Mouse (Mus musculus) intestine, embryonic 14.5 days (tissue): ENCODE measurements around the gene Tmed4. TPM values are rescaled to one million over a fixed set of nuclear protein-coding genes. Genes with fewer than 3 reads are reported as not detected.

Experiments
- ATAC-seq: fragments of 200-750 bp; cut with Nextera tagmentation; replicated peaks from 2 replicates; pipeline ENCODE4 v1.8.0; 2017; ENCODE audit warnings: low read depth, moderate number of reproducible peaks, moderate TSS enrichment, moderate library complexity; ENCODE audit not compliant: low FRiP score, low TSS enrichment
- DNase-seq: peaks from one replicate; pipeline ENCODE4 v3.0.0-alpha.2; 2018; ENCODE audit warnings: low spot score
- H3K27ac ChIP-seq: fragments of 300-500 bp; sonication (generic); 2 replicates; pipeline ENCODE4 v1.5.1; 2014; ENCODE audit warnings: low read depth, mild to moderate bottlenecking, control low read depth
- H3K27me3 ChIP-seq: fragments of 300-500 bp; sonication (generic); replicated peaks from 2 replicates; pipeline ENCODE4 v1.6.1; 2014; ENCODE audit warnings: low read length, control low read depth; ENCODE audit not compliant: control insufficient read depth, insufficient read depth
- H3K36me3 ChIP-seq: fragments of 300-500 bp; sonication (generic); 2 replicates; pipeline ENCODE4 v1.6.1; 2014; ENCODE audit warnings: low read length, control low read depth; ENCODE audit not compliant: control insufficient read depth, insufficient read depth
- H3K4me1 ChIP-seq: fragments of 300-500 bp; sonication (generic); replicated peaks from 2 replicates; pipeline ENCODE4 v1.6.1; 2014; ENCODE audit warnings: low read length, control low read depth, mixed read lengths; ENCODE audit not compliant: control insufficient read depth, insufficient read depth
- H3K4me2 ChIP-seq: fragments of 300-500 bp; sonication (generic); 2 replicates; pipeline ENCODE4 v1.6.1; 2014; ENCODE audit warnings: low read length
- H3K4me3 ChIP-seq: fragments of 300-500 bp; sonication (generic); 2 replicates; pipeline ENCODE4 v1.5.1; 2014; ENCODE audit warnings: low read depth, low read length, control low read depth, mixed read lengths
- H3K9ac ChIP-seq: fragments of 300-500 bp; sonication (generic); 2 replicates; pipeline ENCODE4 v1.6.1; 2014; ENCODE audit warnings: mild to moderate bottlenecking, low read length
- H3K9me3 ChIP-seq: fragments of 300-500 bp; sonication (generic); 2 replicates; pipeline ENCODE4 v1.6.1; 2016; ENCODE audit warnings: low read length, control low read depth; ENCODE audit not compliant: control insufficient read depth
- WGBS: fragments of 180-500 bp; shearing (Covaris S2); extraction: QIAGEN DNeasy Blood & Tissue Kit; methylation state at CpG from one replicate; pipeline ENCODE4 v1.1.7; 2014; 5-methylcytosine and 5-hydroxymethylcytosine counted together
- polyA plus RNA-seq: library from polyadenylated mRNA; unstranded; fragments of >200 nt; fragmentation: Nextera tagmentation; extraction: Ambion mirVana; gene quantifications from 2 replicates; pipeline ENCODE4 v1.2.1, GENCODE M21; 2014

The Tmed4 gene
- 113 and 119 TPM in 2 replicates for polyA plus RNA-seq

DNA sequence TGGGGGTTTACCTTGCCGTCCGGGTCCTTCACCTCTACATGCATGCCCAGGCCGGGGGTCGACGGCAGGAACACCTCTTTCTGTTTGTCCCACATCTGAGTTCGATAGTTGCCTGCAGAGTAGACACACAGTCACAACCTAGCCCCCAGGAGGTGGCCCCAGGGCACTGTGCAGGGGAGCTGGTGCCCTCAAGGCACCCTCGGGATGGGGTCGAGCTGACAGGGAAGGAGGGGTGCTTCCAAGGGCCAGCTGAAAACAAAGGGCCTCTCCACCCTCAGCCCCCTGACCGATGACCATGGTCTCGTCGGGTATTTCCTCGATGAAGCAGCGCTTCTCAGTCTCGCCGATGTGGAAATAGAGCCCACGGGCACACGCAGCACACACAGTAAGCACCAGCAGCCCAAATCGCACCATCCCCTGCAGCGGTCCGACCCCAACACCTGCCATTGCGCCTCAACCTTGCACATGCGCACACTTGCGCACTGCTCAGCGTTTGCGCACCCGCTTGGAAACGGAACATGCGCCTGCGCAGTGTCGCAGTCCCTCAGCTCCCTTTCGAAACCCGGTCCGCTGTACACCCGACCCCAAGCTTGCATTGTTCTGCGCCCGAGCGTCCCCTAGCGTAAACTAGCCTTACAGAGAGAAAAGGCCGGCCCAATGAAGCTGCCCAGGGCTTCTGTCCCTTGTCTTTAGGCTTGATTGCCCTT, at the start of gene Tmed4:
Gene Tmed4, minus strand, starts transcription at position 484 of the 707 bp plus-strand sequence.
- Histone ChIP-seq H3K27ac (peak within 1 kb of the TSS; percentile 62; the same call in 1 of the 2 replicates), H3K27me3 (no peaks in the 10 kb centered on the region), H3K4me3 (peak within 1 kb of the TSS; percentile 86), H3K4me2 (peak within 1 kb of the TSS; percentile 71), H3K36me3 (peaks cover 22% of the 10 kb centered on the region), H3K4me1 (peaks cover 10% of the 10 kb centered on the region), H3K9ac (peak within 1 kb of the TSS; percentile 73), H3K9me3 (no peaks in the 10 kb centered on the region)
- WGBS, result under 1% methylated on average over 39 of the region's 39 CpGs
- ATAC-seq (peak; percentile 95), DNase-seq (peak; percentile 93)

DNA sequence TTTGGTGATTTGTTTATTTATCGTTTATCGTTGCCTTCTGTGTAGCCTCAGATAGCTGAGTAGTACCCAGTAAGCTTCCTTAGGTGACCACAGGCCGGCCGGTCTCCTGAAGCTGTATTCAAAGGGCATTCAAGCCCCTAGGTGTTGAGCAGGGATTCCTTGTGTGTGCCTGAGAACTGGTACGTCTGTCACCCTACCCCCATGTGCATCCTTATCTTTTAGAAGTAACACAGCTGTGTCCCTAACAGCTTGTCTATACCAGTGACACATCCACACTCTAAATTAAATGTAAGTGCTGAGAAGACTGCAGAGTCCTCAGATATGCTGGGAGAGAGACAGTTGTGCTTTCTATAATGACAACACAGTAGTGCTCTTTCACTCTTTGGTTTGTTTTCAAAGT, 48.7 kb upstream of the Tmed4 start:
- no peaks in the 10 kb centered on the region for H3K4me1 ChIP-seq
- H3K4me2 ChIP-seq, result no peak overlapping the region
- no peak for ATAC-seq
- H3K9ac ChIP-seq, result no peak overlapping the region
- no peak overlapping the region for H3K27ac ChIP-seq
- DNase-seq, result no peak
- WGBS, result 84% methylated on average over 5 of the region's 5 CpGs
- no peaks in the 10 kb centered on the region for H3K9me3 ChIP-seq
- H3K27me3 ChIP-seq, result no peaks in the 10 kb centered on the region
- peaks cover 43% of the 10 kb centered on the region for H3K36me3 ChIP-seq
- no peak overlapping the region for H3K4me3 ChIP-seq

DNA sequence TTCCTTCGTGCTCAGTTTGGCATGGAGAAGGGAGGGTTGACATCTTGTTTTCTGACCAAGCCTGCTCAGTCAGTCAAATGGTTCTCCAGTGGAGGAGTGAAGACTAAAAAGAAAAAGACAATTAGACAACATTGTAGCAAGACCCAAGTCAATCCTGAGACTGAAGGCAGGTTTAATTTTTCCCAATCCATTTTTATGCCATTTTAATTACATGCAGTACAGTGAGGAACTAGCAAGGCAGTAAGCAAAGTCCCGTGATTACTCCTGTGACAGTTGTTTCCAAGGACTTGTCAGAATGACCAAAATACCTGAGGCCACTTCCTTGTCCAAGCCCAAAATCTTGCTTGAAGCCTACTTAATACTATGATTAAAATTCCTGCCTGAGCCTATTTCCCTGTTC, 47.4 kb upstream of the Tmed4 start:
- WGBS, result 86% methylated on average over 2 of the region's 2 CpGs
- Histone ChIP-seq H3K9me3 (no peaks in the 10 kb centered on the region), H3K27me3 (no peaks in the 10 kb centered on the region), H3K4me2 (no peak overlapping the region), H3K36me3 (peaks cover 54% of the 10 kb centered on the region), H3K27ac (no peak overlapping the region), H3K4me3 (no peak overlapping the region), H3K9ac (no peak overlapping the region), H3K4me1 (no peaks in the 10 kb centered on the region)
- ATAC-seq (no peak), DNase-seq (no peak)

DNA sequence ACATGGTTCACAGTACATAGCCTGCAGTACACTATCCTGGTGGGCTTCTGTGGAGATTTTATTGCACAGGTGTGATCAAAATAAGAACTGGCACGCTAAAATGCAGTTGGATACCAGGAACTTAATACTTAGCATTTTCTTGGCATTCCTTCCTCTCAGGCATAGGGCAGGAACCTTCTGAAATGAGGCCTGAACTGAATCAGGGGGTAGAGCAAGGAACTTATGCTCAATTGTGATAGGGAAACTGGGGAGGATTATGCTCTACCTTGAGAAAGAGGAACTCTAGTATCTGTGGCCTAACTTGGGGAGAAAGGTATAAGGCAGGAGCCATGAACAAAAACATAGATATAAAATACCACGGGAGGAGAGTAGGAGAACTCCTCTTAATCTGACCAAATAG, 44.7 kb upstream of the Tmed4 start:
- peaks cover 67% of the 10 kb centered on the region for H3K36me3 ChIP-seq
- H3K27ac ChIP-seq, result no peak overlapping the region
- WGBS, result 94% methylated on average over 2 of the region's 2 CpGs

DNA sequence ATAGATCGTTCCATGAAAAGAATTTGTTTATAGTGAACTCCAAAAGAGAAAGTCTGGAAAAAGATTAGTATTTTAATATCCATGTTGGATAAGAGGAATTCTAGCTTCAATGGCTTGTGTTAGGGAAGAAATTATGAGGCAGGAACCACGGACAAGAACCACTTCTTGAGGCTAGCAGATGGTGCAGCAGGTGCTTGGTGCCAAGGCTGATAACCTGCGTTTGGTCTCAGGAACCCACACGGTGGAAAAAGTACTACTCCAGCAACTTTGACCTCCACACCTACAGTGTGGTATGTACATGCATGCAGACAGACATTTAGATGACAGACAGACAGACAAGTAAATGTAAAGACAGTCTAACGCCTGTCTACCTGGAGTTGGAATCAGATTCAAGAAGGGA, 43.9 kb upstream of the Tmed4 start:
- DNase-seq (no peak), ATAC-seq (no peak)
- WGBS, result 92% methylated on average over 5 of the region's 5 CpGs
- H3K4me1 ChIP-seq, result no peaks in the 10 kb centered on the region
- H3K9me3 ChIP-seq, result no peaks in the 10 kb centered on the region
- peaks cover 66% of the 10 kb centered on the region for H3K36me3 ChIP-seq
- no peak overlapping the region for H3K4me2 ChIP-seq
- H3K9ac ChIP-seq, result no peak overlapping the region
- no peaks in the 10 kb centered on the region for H3K27me3 ChIP-seq
- H3K4me3 ChIP-seq, result no peak overlapping the region
- H3K27ac ChIP-seq, result no peak overlapping the region

More for the DNA sequence above, 44.7 kb upstream of the Tmed4 start:
- Histone ChIP-seq H3K9me3 (no peaks in the 10 kb centered on the region), H3K4me3 (no peak overlapping the region), H3K27me3 (no peaks in the 10 kb centered on the region), H3K4me1 (no peaks in the 10 kb centered on the region), H3K9ac (no peak overlapping the region), H3K4me2 (no peak overlapping the region)
- ATAC-seq, result no peak
- DNase-seq, result no peak

DNA sequence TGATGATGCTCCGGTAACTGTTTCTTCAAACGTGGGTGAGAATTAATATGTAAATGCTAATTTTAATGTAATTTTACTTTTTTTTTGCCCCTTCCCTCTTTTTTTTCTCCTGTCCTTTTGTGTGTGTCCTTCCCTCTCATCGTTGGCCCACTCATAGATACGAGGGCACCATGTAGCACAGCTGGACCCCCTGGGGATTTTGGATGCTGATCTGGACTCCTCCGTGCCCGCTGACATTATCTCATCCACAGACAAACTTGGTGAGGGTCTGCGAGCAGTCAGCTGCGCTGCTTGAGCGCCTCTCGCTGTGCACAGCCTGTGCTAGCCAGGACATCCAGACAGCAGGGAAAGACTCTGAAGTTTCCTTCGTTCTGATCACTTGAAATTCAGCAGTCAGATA, 42.2 kb upstream of the Tmed4 start:
- H3K27me3 ChIP-seq, result no peaks in the 10 kb centered on the region
- peaks cover 62% of the 10 kb centered on the region for H3K36me3 ChIP-seq
- no peak overlapping the region for H3K9ac ChIP-seq
- ATAC-seq (no peak), DNase-seq (no peak)
- no peak overlapping the region for H3K27ac ChIP-seq
- H3K9me3 ChIP-seq, result no peaks in the 10 kb centered on the region
- H3K4me3 ChIP-seq, result no peak overlapping the region
- WGBS, result 92% methylated on average over 11 of the region's 11 CpGs
- no peaks in the 10 kb centered on the region for H3K4me1 ChIP-seq
- H3K4me2 ChIP-seq, result no peak overlapping the region

DNA sequence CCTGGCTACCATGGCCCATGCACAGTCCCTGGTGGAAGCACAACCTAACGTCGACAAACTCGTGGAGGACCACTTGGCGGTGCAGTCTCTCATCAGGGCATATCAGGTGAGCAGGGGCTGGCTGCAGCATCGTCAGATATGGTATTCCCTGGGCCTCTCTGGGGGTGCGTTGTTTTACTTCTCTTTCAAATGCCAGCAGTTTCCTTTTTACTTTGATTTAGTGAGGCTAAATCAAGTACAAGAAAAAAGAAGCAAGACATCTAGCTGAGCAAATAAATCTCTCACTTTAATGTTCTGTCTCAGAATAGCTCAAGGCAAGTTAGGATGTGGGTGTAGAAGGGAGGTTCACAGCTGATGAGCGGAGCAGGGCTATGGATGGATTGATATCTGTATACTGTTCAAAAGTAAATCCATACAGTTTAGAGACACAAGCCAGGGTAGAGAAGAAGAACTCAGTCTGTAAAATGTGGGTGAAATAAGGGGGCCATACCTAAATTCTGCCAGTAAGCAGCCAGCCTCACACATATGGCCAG, 39.3 kb upstream of the Tmed4 start:
- Histone ChIP-seq H3K36me3 (peaks cover 58% of the 10 kb centered on the region), H3K9ac (no peak overlapping the region), H3K4me1 (no peaks in the 10 kb centered on the region), H3K4me2 (no peak overlapping the region), H3K27ac (no peak overlapping the region), H3K27me3 (no peaks in the 10 kb centered on the region), H3K9me3 (no peaks in the 10 kb centered on the region), H3K4me3 (no peak overlapping the region)
- WGBS, result 87% methylated on average over 7 of the region's 7 CpGs
- ATAC-seq (no peak), DNase-seq (no peak)

DNA sequence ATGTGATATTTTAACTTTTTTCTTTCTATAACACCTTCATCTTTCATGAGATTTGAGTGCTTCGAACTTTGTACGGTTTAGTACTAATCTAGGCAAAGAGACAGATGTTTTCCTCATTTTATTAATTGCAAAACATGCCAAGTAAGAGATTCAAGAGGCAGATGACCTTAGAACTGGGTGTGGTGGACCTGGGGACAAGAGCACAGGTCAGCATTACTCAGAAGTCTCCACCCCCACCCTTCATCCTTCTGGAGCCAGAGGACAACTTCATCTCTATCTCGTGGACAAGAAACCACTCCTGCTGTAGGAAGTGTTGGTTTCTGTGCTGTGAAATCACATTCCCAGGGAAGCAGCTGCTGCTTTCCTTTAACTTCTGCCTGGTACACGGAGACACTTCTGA, 33.5 kb upstream of the Tmed4 start:
- no peak for ATAC-seq
- Histone ChIP-seq H3K9me3 (no peaks in the 10 kb centered on the region), H3K4me2 (no peak overlapping the region), H3K27me3 (no peaks in the 10 kb centered on the region), H3K4me3 (no peak overlapping the region), H3K4me1 (no peaks in the 10 kb centered on the region), H3K36me3 (peaks cover 41% of the 10 kb centered on the region), H3K27ac (no peak overlapping the region), H3K9ac (no peak overlapping the region)
- WGBS, result 89% methylated on average over 4 of the region's 4 CpGs
- DNase-seq, result no peak

DNA sequence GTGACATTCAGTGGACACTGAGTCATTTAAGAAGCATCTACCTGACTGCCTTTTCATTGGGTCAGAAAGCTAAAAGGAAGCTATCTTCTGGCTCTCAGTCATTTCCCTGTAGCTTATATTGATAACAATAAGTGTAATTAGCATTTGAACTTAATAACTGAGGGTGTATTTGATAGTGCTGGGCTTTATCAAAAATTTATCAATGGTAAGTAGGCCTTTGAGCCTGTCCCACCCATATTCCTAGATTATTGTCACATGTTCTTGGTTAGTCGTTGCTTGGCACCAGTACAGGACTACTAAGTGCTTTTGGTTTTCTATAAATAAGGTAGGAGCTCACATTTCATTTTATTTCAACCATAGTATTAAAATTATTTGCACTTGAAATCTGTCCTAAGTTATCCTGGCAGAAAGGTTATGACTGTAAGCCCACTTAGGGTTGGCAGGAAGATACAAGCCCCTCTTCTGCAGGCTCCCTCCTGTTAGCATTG, 31.3 kb upstream of the Tmed4 start:
- H3K9ac ChIP-seq, result no peak overlapping the region
- ATAC-seq (no peak), DNase-seq (no peak)
- no peaks in the 10 kb centered on the region for H3K9me3 ChIP-seq
- 90% methylated on average over 1 of the region's 1 CpGs for WGBS
- H3K4me1 ChIP-seq, result no peaks in the 10 kb centered on the region
- H3K27me3 ChIP-seq, result no peaks in the 10 kb centered on the region
- no peak overlapping the region for H3K27ac ChIP-seq
- no peak overlapping the region for H3K4me2 ChIP-seq
- H3K36me3 ChIP-seq, result peaks cover 43% of the 10 kb centered on the region
- H3K4me3 ChIP-seq, result no peak overlapping the region
